Mouse (Mus musculus) heart, adult 9 months (tissue): ENCODE data around the gene Ilkap.

Experiments used
- DNase-seq, 2 experiments: peaks; one replicate each; pipeline ENCODE4 v3.0.0; 2022; ENCODE audit warnings: low spot score in 2 of 2

Ilkap gene

GRCm38 (mm10) chr1:91356105-91356504 is 42.5 kb downstream of the Ilkap start:
- no peak for DNase-seq

- DNase-seq: no peak
Measured at GRCm38 (mm10) chr1:91352277-91352676, 46.3 kb downstream of the Ilkap start.

- no peak for DNase-seq
Measured at GRCm38 (mm10) chr1:91351249-91351648, 47.4 kb downstream of the Ilkap start.

GRCm38 (mm10) chr1:91350841-91351240 is 47.8 kb downstream of the Ilkap start, which contains the start of gene Klhl30:
TSS of gene Klhl30 (plus strand) at chr1:91351016.
- peak; percentile 29 to 50 for DNase-seq

- DNase-seq: peak; percentile 25 to 44
Measured at GRCm38 (mm10) chr1:91346892-91347291, 51.7 kb downstream of the Ilkap start.

- no peak for DNase-seq
Measured at GRCm38 (mm10) chr1:91344921-91345685, 53.5 kb downstream of the Ilkap start.

GRCm38 (mm10) chr1:91344001-91344400 is 54.6 kb downstream of the Ilkap start:
- no peak for DNase-seq

- DNase-seq: no peak
Measured at GRCm38 (mm10) chr1:91337355-91337754, 61.3 kb downstream of the Ilkap start.

- DNase-seq: no peak
Measured at GRCm38 (mm10) chr1:91333582-91333981, 65.0 kb downstream of the Ilkap start.

GRCm38 (mm10) chr1:91332102-91332501 is 66.5 kb downstream of the Ilkap start:
- DNase-seq: no peak

GRCm38 (mm10) chr1:91325488-91326042 is 73.0 kb downstream of the Ilkap start:
- no peak for DNase-seq

GRCm38 (mm10) chr1:91324646-91325045 is 74.0 kb downstream of the Ilkap start:
- DNase-seq: no peak
